Mouse (Mus musculus): ENCODE results near the gene Zfp273.

GRCm38 (mm10) chr13:67812961-67813709, 405 bp upstream of the Zfp273 start:
- no peak for TF ChIP-seq CHD1 (IDR thresholded peaks at IDR 0.05; ENCODE audit: low read depth, low read length)
- TF ChIP-seq CTCF (IDR thresholded peaks at IDR 0.05 in 2 of 3, conservative IDR thresholded peaks at IDR 0.05 in 1 of 3; ENCODE audit: control insufficient read depth in 1 of 3, insufficient read depth in 1 of 3, low read depth in 2 of 3, low read length in 3 of 3, poor library complexity in 1 of 3, severe bottlenecking in 1 of 3), result no peak
- TF ChIP-seq MYB (IDR thresholded peaks at IDR 0.05; ENCODE audit: low read depth, low read length), result no peak
- TF ChIP-seq SMC3 (IDR thresholded peaks at IDR 0.05; ENCODE audit: low read depth, low read length), result no peak
- no peak for TF ChIP-seq POLR2A (IDR thresholded peaks at IDR 0.05; ENCODE audit: control insufficient read depth in 1 of 2, insufficient read depth in 1 of 2, low read depth in 1 of 2, low read length in 2 of 2, poor library complexity in 1 of 2)

Measured in MEL (cell line).